Mouse (Mus musculus) frontal cortex, postnatal 14 days (tissue): Measurements from ENCODE around the gene Gm2163.
"Not testable (repeated sequence)": the region's sequence is repeated elsewhere in the genome, so short reads cannot be mapped to it uniquely, and the experiment has no call there.

Experiments used
- DNase-seq, 2 experiments: peaks; one replicate each; pipeline ENCODE4 v3.0.0; 2022; ENCODE audit warnings: low spot score in 2 of 2

The Gm2163 gene

GRCm38 (mm10) chr4:42466452-42466851 is at the start of gene Gm2163:
Gene Gm2163, plus strand, starts transcription at chr4:42466752.
- DNase-seq: not testable (repeated sequence)

- DNase-seq: not testable (repeated sequence)
Measured at GRCm38 (mm10) chr4:42439078-42439477, 27.5 kb upstream of the Gm2163 start, which contains the start of gene Gm21586. Gene Gm21586, plus strand, starts transcription at chr4:42439378.

- not testable (repeated sequence) for DNase-seq
Measured at GRCm38 (mm10) chr4:42528075-42528474, 61.5 kb downstream of the Gm2163 start, which contains the start of gene Fam205a2. Gene Fam205a2, minus strand, starts transcription at chr4:42528175.

DNA sequence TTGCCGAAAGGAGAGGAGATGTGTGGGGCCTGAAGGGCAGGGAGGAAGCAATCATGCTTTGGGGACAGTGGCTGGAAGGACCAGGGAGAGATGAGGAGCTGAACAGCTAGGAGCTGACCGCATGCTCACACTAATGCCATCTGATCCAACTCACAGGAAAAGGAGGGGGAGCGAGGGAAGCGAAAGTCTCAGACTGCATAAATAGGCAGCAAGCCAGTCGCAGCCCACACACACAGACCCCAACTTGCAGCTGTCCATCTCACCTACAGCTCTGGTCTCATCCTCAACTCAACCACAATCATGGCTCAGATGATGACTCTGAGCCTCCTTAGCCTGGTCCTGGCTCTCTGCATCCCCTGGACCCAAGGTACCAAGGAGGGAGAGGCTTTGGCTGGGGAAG is 145.3 kb downstream of the Gm2163 start, which contains the start of gene Gm10591:
Gene Gm10591, plus strand, starts transcription at position 301 of the 400 bp plus-strand sequence.
- not testable (repeated sequence) for DNase-seq

GRCm38 (mm10) chr4:42629419-42629818 is 162.9 kb downstream of the Gm2163 start, which contains the start of gene Gm2564:
Gene Gm2564, plus strand, starts transcription at chr4:42629719.
- not testable (repeated sequence) for DNase-seq
